Mouse (Mus musculus) embryo, embryonic 10 days (tissue): ENCODE results near the gene Vmn1r114.
"Not testable (repeated sequence)": the region's sequence is repeated elsewhere in the genome, so short reads cannot be mapped to it uniquely, and the experiment has no call there.

ENCODE experiments used
- DNase-seq: peaks from one replicate; pipeline ENCODE4 v3.0.0-alpha.2; 2015; ENCODE audit warnings: low spot score

The Vmn1r114 gene

GRCm38 (mm10) chr7:20812086-20812485 is at the start of gene Vmn1r114:
Gene Vmn1r114 (minus strand): TSS chr7:20812186.
- DNase-seq, result not testable (repeated sequence)

GRCm38 (mm10) chr7:20844885-20845284 is 32.9 kb upstream of the Vmn1r114 start, which contains the start of gene Vmn1r115:
Gene Vmn1r115 (minus strand): TSS chr7:20844985.
- not testable (repeated sequence) for DNase-seq

GRCm38 (mm10) chr7:20786985-20787384 is 25.0 kb downstream of the Vmn1r114 start, which contains the start of gene Vmn1r113:
Gene Vmn1r113 (plus strand): TSS chr7:20787285.
- DNase-seq, result not testable (repeated sequence)

GRCm38 (mm10) chr7:20770885-20771284 is 41.1 kb downstream of the Vmn1r114 start, which contains the start of gene Vmn1r112:
Gene Vmn1r112 (plus strand): TSS chr7:20771185.
- DNase-seq, result not testable (repeated sequence)
